Mouse (Mus musculus) layer of hippocampus, adult 2 months (tissue): Measurements from ENCODE around the gene Samsn1. TPM values are rescaled to one million over a fixed set of nuclear protein-coding genes. Genes with fewer than 3 reads are reported as not detected.

Source experiments
- DNase-seq, 2 experiments: peaks; one replicate each; pipeline ENCODE4 v3.0.0; 2022; ENCODE audit warnings: low spot score in 2 of 2
- H3K27ac ChIP-seq: fragments of 200-600 bp; 2 replicates; pipeline ENCODE4 v1.8.1; 2022
- H3K4me3 ChIP-seq: fragments of 200-600 bp; 2 replicates; pipeline ENCODE4 v1.8.1; 2022; ENCODE audit warnings: mild to moderate bottlenecking
- CTCF ChIP-seq: fragments of 200-600 bp; conservative IDR thresholded peaks from 2 replicates; pipeline ENCODE4 v1.8.1; 2022; ENCODE audit warnings: antibody characterized with exemption, mild to moderate bottlenecking, moderate library complexity
- long read RNA-seq, 2 experiments: library from polyadenylated mRNA; stranded (forward); transcript quantifications; one replicate each; pipeline ENCODE4 v2.0.0; 2021; ENCODE audit warnings: borderline mapping rate in 2 of 2
- total RNA-seq, 2 experiments: library from RNA; stranded (reverse); gene quantifications; 2 replicates each; pipeline ENCODE4 v1.2.3; 2021

The Samsn1 gene
- 1 to 10 TPM in 1 of 2 experiments, under 1 TPM in 1; 0.97 to 1.2 TPM for total RNA-seq
- long read RNA-seq, experiment 1, partial matches to known transcripts, result 0 of 1 reads
- long read RNA-seq, experiment 1, other reads (novel, unspliced or antisense), result 0 of 1 reads
- long read RNA-seq, experiment 2, partial matches to known transcripts, result 0 of 2 reads
- long read RNA-seq, experiment 2, other reads (novel, unspliced or antisense), result 0 of 2 reads

- Histone ChIP-seq H3K27ac (no peak within 1 kb of the TSS), H3K4me3 (no peak within 1 kb of the TSS)
- TF ChIP-seq CTCF, result no peak
- no peak for DNase-seq
Measured at GRCm38 (mm10) chr16:76022181-76022580, at the start of gene Samsn1. Samsn1 (minus strand) TSS chr16:76022281.

- no peak for DNase-seq
- Histone ChIP-seq H3K27ac (no peak overlapping the region), H3K4me3 (no peak overlapping the region)
- no peak for TF ChIP-seq CTCF
Measured at GRCm38 (mm10) chr16:76066082-76066635, 44.1 kb upstream of the Samsn1 start.

GRCm38 (mm10) chr16:76054976-76055375, 32.9 kb upstream of the Samsn1 start:
- Histone ChIP-seq H3K27ac (no peak overlapping the region), H3K4me3 (no peak overlapping the region)
- DNase-seq, result no peak
- no peak for TF ChIP-seq CTCF

GRCm38 (mm10) chr16:76054079-76054478, 32.0 kb upstream of the Samsn1 start:
- H3K4me3 ChIP-seq, result no peak overlapping the region
- TF ChIP-seq CTCF, result no peak
- DNase-seq, result no peak
- no peak overlapping the region for H3K27ac ChIP-seq

- no peak for DNase-seq
- H3K4me3 ChIP-seq, result no peak overlapping the region
- no peak overlapping the region for H3K27ac ChIP-seq
- TF ChIP-seq CTCF, result no peak
Measured at GRCm38 (mm10) chr16:76053537-76053936, 31.5 kb upstream of the Samsn1 start.

DNA sequence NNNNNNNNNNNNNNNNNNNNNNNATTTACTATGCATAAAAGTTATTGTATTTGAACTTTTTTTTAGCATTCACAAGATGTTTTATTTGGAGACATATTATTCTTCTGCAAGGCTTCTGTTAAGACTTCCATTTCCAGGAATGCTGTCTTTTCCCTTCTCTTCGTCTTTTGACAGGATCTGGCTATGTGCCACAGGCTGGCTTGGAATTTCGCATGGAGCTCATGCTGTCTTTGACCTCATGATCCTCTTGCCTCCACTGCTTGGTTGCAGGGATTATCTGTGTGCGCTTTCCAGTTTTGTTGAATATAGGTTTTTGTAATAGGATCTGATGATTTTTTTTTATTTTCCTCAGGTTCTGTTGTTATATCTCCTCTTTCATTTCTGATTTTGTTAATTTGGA, 25.0 kb upstream of the Samsn1 start:
- DNase-seq, result no peak
- no peak for TF ChIP-seq CTCF
- Histone ChIP-seq H3K27ac (no peak overlapping the region), H3K4me3 (no peak overlapping the region)

- Histone ChIP-seq H3K27ac (no peak overlapping the region), H3K4me3 (no peak overlapping the region)
- no peak for TF ChIP-seq CTCF
- no peak for DNase-seq
Measured at GRCm38 (mm10) chr16:76040319-76040945, 18.4 kb upstream of the Samsn1 start.

- H3K27ac ChIP-seq, result no peak overlapping the region
- TF ChIP-seq CTCF, result peak; percentile 21; the same call in 1 of the 2 replicates
- no peak for DNase-seq
- H3K4me3 ChIP-seq, result no peak overlapping the region
Measured at GRCm38 (mm10) chr16:76019164-76019563, 2.9 kb downstream of the Samsn1 start.

DNA sequence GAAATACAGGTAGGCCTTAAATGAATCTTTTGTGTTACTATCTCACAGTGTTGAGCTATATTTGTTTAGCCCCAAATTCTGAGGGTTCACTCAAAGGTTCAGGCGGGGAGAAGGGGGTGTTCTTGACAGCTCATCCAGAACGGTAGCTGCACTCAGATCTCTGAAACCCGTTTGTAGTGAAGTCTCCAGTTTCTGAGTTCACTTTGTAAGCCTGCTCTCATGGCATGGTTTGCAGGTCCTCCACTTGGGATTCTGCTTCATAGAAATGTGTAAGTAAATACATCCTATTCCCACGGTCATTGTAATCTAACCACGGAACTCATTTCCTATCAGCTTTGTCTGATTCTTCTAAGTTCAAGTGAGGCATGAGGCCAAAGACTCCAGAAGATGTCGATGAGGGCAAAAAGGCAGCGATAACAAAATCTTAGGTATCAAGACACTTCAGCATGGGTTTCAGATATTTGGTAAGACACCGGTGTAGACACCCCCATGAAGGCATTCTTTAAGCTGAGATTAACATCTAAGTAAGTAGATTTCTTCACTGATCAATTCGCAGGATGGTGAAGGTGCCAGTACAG, 18.2 kb downstream of the Samsn1 start:
- no peak for DNase-seq
- H3K4me3 ChIP-seq, result no peak overlapping the region
- H3K27ac ChIP-seq, result no peak overlapping the region
- no peak for TF ChIP-seq CTCF

GRCm38 (mm10) chr16:76002870-76003572, 19.1 kb downstream of the Samsn1 start:
- DNase-seq, result no peak
- Histone ChIP-seq H3K4me3 (no peak overlapping the region), H3K27ac (no peak overlapping the region)
- no peak for TF ChIP-seq CTCF

DNA sequence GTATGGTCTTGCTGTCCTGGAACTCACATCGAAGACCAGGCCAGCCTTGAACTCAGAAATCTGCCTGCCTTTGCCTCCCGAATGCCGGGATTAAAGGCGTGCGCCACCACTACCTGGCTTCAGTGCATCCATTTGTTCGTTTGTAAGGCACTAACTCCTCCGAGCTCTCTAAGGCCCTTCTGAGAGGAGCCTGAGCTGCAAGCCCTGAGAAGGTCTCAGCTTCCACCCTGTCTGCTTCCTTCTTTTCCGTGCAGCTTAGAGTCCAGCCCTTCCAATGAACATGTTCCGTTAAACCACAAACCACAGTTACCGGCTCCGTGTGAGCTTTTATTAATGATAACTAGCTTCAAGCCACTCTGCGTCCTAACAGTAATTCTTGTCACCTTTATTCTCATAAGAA, 19.8 kb downstream of the Samsn1 start:
- no peak overlapping the region for H3K4me3 ChIP-seq
- DNase-seq, result no peak
- TF ChIP-seq CTCF, result no peak
- no peak overlapping the region for H3K27ac ChIP-seq

- H3K4me3 ChIP-seq, result no peak overlapping the region
- TF ChIP-seq CTCF, result no peak
- DNase-seq, result no peak
- no peak overlapping the region for H3K27ac ChIP-seq
Measured at GRCm38 (mm10) chr16:76001788-76002187, 20.3 kb downstream of the Samsn1 start.

GRCm38 (mm10) chr16:76000127-76000526, 22.0 kb downstream of the Samsn1 start:
- peak in 1 of 2 experiments; percentile 16 for DNase-seq
- no peak overlapping the region for H3K27ac ChIP-seq
- H3K4me3 ChIP-seq, result no peak overlapping the region
- TF ChIP-seq CTCF, result no peak
